Mouse (Mus musculus): ENCODE results near the gene Morf4l1. TPM values are rescaled to one million over a fixed set of nuclear protein-coding genes. Genes with fewer than 3 reads are reported as not detected.
A peak's percentile ranks its signal among the peaks of the same experiment; 100 is the strongest.
"Not testable (repeated sequence)": the region's sequence is repeated elsewhere in the genome, so short reads cannot be mapped to it uniquely, and the experiment has no call there.

The Morf4l1 gene
- polyA plus RNA-seq, 1 experiment from 2014 or later: 215 TPM

DNA sequence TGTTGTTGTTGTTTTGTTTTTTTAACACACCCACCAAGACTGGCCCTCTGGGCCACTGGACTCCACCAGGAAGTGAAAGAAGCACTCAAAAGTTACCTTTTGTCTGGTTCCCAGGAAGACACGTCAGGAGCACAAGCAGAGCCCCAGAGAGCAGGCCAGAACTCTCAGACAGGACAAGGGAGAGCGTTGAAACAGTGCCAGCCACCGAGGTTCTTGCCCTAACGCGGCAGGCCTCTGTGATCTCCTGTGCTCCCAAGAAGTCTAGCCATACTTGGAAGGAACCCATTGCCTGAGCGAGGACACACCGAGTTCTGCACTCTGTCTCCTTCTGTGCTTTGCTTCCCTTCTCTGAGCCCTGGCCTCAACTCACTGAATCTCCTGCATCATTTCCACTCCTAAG is 44.4 kb downstream of the Morf4l1 start:
- no peak for TF ChIP-seq CTCF (IDR thresholded peaks at IDR 0.05; ENCODE audit: low read depth)
- H3K4me1 ChIP-seq (replicated peaks; ENCODE audit: control insufficient read depth, insufficient read depth, low read length): no peaks in the 10 kb centered on the region
- H3K9ac ChIP-seq (ENCODE audit: low read depth, low read length): no peak overlapping the region
- WGBS: 80% methylated on average over 7 of the region's 7 CpGs
- no peaks in the 10 kb centered on the region; the same call in 1 of the 2 replicates for H3K36me3 ChIP-seq (ENCODE audit: control insufficient read depth, insufficient read depth)
- no peak for ATAC-seq
- H3K4me3 ChIP-seq (ENCODE audit: low read depth, low read length): no peak overlapping the region
- H3K4me2 ChIP-seq (replicated peaks; ENCODE audit: low read depth): no peak overlapping the region
- H3K9me3 ChIP-seq (ENCODE audit: control insufficient read depth): no peaks in the 10 kb centered on the region
- no peak overlapping the region for H3K27ac ChIP-seq (ENCODE audit: low read depth, low read length)
- no peaks in the 10 kb centered on the region for H3K27me3 ChIP-seq (replicated peaks; ENCODE audit: control insufficient read depth, insufficient read depth, low read length)

DNA sequence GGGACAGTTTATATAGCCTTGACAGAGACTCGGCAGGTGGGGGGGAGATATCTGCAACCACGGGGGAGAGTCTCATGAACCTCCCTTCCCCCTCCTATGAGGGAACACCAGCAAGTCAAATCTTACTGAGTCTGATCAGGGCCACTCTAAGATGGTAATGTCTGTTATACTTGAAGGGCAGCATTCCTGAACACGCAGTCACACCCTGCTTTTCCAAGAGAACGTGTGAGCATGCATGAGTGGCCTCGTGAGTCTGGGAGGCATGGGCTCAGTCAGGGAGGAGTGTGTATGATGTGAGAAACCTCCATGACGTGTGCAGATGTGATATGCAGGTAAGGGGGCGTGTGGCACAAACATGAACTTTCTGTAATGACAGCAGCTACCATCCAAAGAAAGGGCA is 45.1 kb downstream of the Morf4l1 start:
- Histone ChIP-seq H3K27ac (ENCODE audit: low read depth, low read length) (no peak overlapping the region), H3K4me1 (replicated peaks; ENCODE audit: control insufficient read depth, insufficient read depth, low read length) (no peaks in the 10 kb centered on the region), H3K4me2 (replicated peaks; ENCODE audit: low read depth) (no peak overlapping the region), H3K27me3 (replicated peaks; ENCODE audit: control insufficient read depth, insufficient read depth, low read length) (no peaks in the 10 kb centered on the region), H3K4me3 (ENCODE audit: low read depth, low read length) (no peak overlapping the region), H3K9me3 (ENCODE audit: control insufficient read depth) (no peaks in the 10 kb centered on the region), H3K9ac (ENCODE audit: low read depth, low read length) (no peak overlapping the region), H3K36me3 (ENCODE audit: control insufficient read depth, insufficient read depth) (no peaks in the 10 kb centered on the region; the same call in 1 of the 2 replicates)
- peak; percentile 40 for ATAC-seq
- whole genome bisulfite sequencing: 50% methylated on average over 7 of the region's 7 CpGs
- no peak for TF ChIP-seq CTCF (IDR thresholded peaks at IDR 0.05; ENCODE audit: low read depth)

DNA sequence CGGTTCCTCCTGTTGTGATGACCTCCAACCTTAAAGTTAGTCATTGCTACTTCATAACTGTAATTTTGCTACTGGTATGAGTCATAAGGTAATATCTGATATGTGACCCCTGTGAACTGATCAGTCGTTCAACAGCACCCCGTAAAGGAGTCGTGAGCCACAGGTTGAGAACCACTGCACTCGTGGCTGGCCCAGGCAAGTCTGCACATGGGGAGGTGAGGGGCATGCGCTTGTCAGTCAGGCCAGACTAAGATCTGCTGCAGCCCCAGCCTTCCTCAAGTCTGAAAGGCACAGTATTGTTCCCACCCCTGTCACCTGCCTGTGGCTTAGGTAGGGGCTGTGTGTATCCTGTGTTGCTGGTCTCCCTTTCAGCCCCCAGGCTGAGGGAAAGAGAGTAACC is 45.8 kb downstream of the Morf4l1 start:
- no peak overlapping the region for H3K4me2 ChIP-seq (replicated peaks; ENCODE audit: low read depth)
- H3K27me3 ChIP-seq (replicated peaks; ENCODE audit: control insufficient read depth, insufficient read depth, low read length): no peaks in the 10 kb centered on the region
- no peak for ATAC-seq
- H3K4me1 ChIP-seq (replicated peaks; ENCODE audit: control insufficient read depth, insufficient read depth, low read length): no peaks in the 10 kb centered on the region
- TF ChIP-seq CTCF (IDR thresholded peaks at IDR 0.05; ENCODE audit: low read depth): no peak
- no peaks in the 10 kb centered on the region; the same call in 1 of the 2 replicates for H3K36me3 ChIP-seq (ENCODE audit: control insufficient read depth, insufficient read depth)
- H3K9ac ChIP-seq (ENCODE audit: low read depth, low read length): no peak overlapping the region
- WGBS: 66% methylated on average over 6 of the region's 6 CpGs
- H3K9me3 ChIP-seq (ENCODE audit: control insufficient read depth): no peaks in the 10 kb centered on the region
- no peak overlapping the region for H3K4me3 ChIP-seq (ENCODE audit: low read depth, low read length)
- no peak overlapping the region for H3K27ac ChIP-seq (ENCODE audit: low read depth, low read length)

DNA sequence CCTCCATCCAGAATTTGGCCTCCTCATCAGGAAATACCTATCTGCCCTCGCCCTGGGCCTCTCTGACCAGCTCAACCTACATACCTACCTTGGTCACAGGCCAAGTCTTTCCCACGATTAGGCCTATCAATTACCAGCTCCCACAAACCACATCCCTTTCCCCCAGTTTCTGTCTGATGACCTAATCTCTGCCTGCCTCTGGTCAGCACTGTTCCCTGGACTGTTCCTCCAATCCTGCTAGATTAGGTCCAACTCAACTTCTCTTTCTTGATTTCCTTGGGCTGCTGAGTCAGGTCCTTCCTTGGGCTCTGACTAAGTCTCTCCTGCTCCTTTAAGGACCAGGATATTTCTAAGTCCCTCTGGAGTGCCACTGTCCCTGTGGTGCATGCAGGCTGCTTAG is 47.2 kb downstream of the Morf4l1 start:
- no peaks in the 10 kb centered on the region for H3K27me3 ChIP-seq (replicated peaks; ENCODE audit: control insufficient read depth, insufficient read depth, low read length)
- 69% methylated on average over 2 of the region's 2 CpGs for WGBS
- ATAC-seq: no peak
- no peak for TF ChIP-seq CTCF (IDR thresholded peaks at IDR 0.05; ENCODE audit: low read depth)
- H3K9ac ChIP-seq (ENCODE audit: low read depth, low read length): no peak overlapping the region
- no peak overlapping the region for H3K4me2 ChIP-seq (replicated peaks; ENCODE audit: low read depth)
- H3K36me3 ChIP-seq (ENCODE audit: control insufficient read depth, insufficient read depth): no peaks in the 10 kb centered on the region; the same call in 1 of the 2 replicates
- no peak overlapping the region for H3K27ac ChIP-seq (ENCODE audit: low read depth, low read length)
- H3K9me3 ChIP-seq (ENCODE audit: control insufficient read depth): no peaks in the 10 kb centered on the region
- H3K4me1 ChIP-seq (replicated peaks; ENCODE audit: control insufficient read depth, insufficient read depth, low read length): no peaks in the 10 kb centered on the region
- no peak overlapping the region for H3K4me3 ChIP-seq (ENCODE audit: low read depth, low read length)

DNA sequence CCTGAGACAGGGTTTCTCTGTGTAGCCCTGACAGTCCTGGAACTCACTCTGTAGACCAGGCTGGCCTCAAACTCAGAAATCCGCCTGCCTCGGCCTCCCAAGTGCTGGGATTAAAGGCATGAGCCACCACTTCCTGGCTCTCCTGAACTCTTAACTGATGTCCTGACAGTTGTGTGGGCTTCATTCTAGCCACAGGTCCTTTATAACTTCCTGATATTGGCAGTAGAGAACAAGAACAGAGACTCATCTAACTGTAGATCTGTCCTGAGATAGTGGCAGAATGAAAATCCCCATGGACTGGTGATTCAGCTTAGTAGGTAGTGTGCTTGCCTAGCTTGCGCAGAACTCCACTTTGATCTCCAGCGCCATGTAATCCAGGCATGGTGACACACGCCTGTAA is 53.6 kb downstream of the Morf4l1 start:
- H3K9me3 ChIP-seq (ENCODE audit: control insufficient read depth); H3K9ac ChIP-seq (ENCODE audit: low read depth, low read length); H3K4me1 ChIP-seq (replicated peaks; ENCODE audit: control insufficient read depth, insufficient read depth, low read length); ATAC-seq; H3K4me2 ChIP-seq (replicated peaks; ENCODE audit: low read depth); H3K36me3 ChIP-seq (ENCODE audit: control insufficient read depth, insufficient read depth); H3K4me3 ChIP-seq (ENCODE audit: low read depth, low read length); H3K27ac ChIP-seq (ENCODE audit: low read depth, low read length); H3K27me3 ChIP-seq (replicated peaks; ENCODE audit: control insufficient read depth, insufficient read depth, low read length): not testable (repeated sequence)
- WGBS: 93% methylated on average over 5 of the region's 5 CpGs

DNA sequence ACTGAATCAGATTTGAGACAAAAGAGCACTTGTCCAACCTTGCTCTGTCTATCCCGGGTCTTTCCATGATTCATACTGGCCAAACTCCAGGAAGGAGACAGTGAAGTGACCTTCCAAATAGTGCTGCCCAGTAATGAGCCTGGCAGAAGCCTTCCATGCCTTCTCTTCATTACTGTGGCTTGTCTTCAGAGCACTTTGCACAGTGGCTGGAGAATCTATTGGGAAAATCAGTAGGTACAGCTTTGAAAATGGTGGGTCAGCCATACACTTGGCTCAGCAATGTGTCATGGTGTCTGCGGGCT is 54.0 kb downstream of the Morf4l1 start:
- no peaks in the 10 kb centered on the region for H3K27me3 ChIP-seq (replicated peaks; ENCODE audit: control insufficient read depth, insufficient read depth, low read length)
- no peak overlapping the region for H3K4me2 ChIP-seq (replicated peaks; ENCODE audit: low read depth)
- H3K27ac ChIP-seq (ENCODE audit: low read depth, low read length): no peak overlapping the region
- H3K4me1 ChIP-seq (replicated peaks; ENCODE audit: control insufficient read depth, insufficient read depth, low read length): no peaks in the 10 kb centered on the region
- no peaks in the 10 kb centered on the region for H3K9me3 ChIP-seq (ENCODE audit: control insufficient read depth)
- ATAC-seq: no peak
- 78% methylated on average over 2 of the region's 2 CpGs for WGBS
- H3K36me3 ChIP-seq (ENCODE audit: control insufficient read depth, insufficient read depth): no peaks in the 10 kb centered on the region
- H3K9ac ChIP-seq (ENCODE audit: low read depth, low read length): no peak overlapping the region
- H3K4me3 ChIP-seq (ENCODE audit: low read depth, low read length): no peak overlapping the region
- TF ChIP-seq CTCF (IDR thresholded peaks at IDR 0.05; ENCODE audit: low read depth): no peak

DNA sequence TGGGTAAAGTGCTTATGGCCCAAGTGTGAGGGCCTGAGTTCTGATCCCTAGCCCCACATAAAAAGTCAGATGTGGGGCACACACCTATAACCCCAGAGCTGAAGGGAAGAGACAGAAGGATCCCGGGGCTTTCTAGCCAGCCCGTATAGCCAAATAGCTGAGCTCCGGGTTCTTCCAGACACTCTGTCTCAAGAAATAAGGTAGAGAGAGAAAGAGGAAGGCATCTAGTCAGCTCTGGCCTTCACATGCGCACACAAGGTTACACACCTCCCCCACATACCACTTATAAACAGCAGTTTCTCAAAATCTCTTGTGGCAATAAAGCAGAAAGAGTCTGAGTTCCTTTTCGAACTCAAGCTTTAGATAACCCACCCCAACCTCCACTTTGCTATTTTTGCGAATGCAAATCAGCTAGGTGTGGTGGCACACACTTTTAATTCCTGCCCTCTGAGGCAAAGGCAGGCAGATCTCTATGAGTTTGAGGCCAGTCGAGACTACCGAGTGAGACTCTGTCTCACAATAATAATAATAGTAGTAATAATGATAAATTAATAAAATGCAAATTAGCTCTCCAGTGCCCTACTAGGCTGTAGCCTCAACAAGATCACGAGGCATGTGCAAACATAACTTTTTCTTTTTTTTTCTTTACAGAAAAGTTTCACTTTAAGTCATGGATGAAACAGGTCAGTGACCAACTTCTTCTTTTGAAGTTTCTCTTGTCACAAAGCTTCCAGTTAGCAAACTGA is 54.6 kb downstream of the Morf4l1 start:
- Histone ChIP-seq H3K27me3 (replicated peaks; ENCODE audit: control insufficient read depth, insufficient read depth, low read length) (no peaks in the 10 kb centered on the region), H3K9ac (ENCODE audit: low read depth, low read length) (no peak overlapping the region), H3K4me1 (replicated peaks; ENCODE audit: control insufficient read depth, insufficient read depth, low read length) (no peaks in the 10 kb centered on the region), H3K27ac (ENCODE audit: low read depth, low read length) (no peak overlapping the region), H3K9me3 (ENCODE audit: control insufficient read depth) (no peaks in the 10 kb centered on the region), H3K4me3 (ENCODE audit: low read depth, low read length) (no peak overlapping the region), H3K4me2 (replicated peaks; ENCODE audit: low read depth) (no peak overlapping the region), H3K36me3 (ENCODE audit: control insufficient read depth, insufficient read depth) (no peaks in the 10 kb centered on the region)
- TF ChIP-seq CTCF (IDR thresholded peaks at IDR 0.05; ENCODE audit: low read depth): no peak
- 69% methylated on average over 9 of the region's 9 CpGs for WGBS
- ATAC-seq: no peak

Measured in intestine, postnatal 0 days (tissue).